Mouse (Mus musculus) liver, adult 2 months (tissue): ENCODE results near the gene Zcchc8.

Experiments used
- CTCF ChIP-seq: fragments of 200-500 bp; IDR thresholded peaks from 2 replicates; pipeline ENCODE4 v1.5.1; 2011; ENCODE audit warnings: low read depth, low read length, control low read depth
- POLR2A ChIP-seq: fragments of 200-500 bp; IDR thresholded peaks from 2 replicates; pipeline ENCODE4 v1.6.1; 2011; ENCODE audit warnings: low read length, control low read depth; ENCODE audit not compliant: insufficient read depth; ENCODE audit errors: extremely low read depth

DNA sequence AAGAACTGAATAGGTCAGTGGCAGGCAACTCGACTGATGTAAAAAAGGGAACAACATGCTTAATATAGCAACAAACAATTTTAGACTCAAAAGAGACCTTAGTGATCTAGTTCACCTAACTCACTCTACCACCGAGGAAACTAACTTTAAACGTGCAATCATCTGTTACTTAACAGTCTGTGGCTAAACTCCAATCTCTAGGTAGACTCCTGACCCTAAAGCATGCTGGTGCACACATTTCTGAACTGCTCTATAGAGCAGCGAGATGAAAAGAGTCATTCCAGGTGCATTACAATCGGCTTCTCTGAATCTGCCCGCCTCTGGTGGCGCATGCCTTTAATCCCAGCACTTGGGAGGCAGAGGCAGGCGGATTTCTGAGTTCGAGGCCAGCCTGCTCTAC lies 45.2 kb downstream of the Zcchc8 start:
- no peak for TF ChIP-seq POLR2A
- no peak for TF ChIP-seq CTCF
